9 mouse cellular contexts compared by ENCODE assay signal in the genomic region with DNA sequence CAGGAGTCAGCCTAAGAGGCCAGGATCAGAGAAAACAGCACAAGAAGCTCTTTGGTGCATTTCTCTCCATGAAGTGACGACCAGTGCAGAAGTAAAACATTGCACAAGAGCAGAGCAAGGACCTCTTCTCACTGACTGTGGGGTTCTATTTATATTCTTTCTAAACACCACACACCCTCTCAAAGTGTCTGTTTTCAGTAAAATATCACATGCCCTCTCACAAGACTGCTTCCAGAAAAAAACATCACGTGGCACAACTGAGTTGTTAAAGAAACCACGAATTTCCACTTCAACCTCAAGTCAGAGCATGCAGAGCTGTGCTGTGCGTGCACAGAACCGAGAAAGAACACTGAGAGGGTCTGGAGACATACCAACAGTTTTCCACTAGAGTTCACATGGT. TPM values are rescaled to one million over a fixed set of nuclear protein-coding genes. Genes with fewer than 3 reads are reported as not detected.
DNase-seq lines count a peak whose midpoint lies in the region; ATAC-seq and TF ChIP-seq lines count a peak whose summit lies in the region.
"Had no signal": no experiment of that assay in that cellular context is flagged by ENCODE, and none has a peak within 500 bp of the region (broad histone marks: within the 10 kb centered on the region; RNA-seq: fewer than 3 reads in every experiment).

No protein-coding gene starts in this region.

- H3K4me1 ChIP-seq in olfactory bulb, adult 2 months (ENCODE audit: control insufficient read depth, insufficient read depth, low read length), result no peaks in the 10 kb centered on the region

- H3K4me3 ChIP-seq in olfactory bulb, adult 2 months (ENCODE audit: insufficient read depth, low read depth, low read length), result no peak overlapping the region

- 32% methylated on average over 5 of the region's 5 CpGs for WGBS in olfactory bulb, adult 2 months

- TF ChIP-seq CTCF in olfactory bulb, adult 2 months (IDR thresholded peaks at IDR 0.05; ENCODE audit: insufficient read depth, low read depth, low read length), result no peak

- 0 out of 2 replicates have a peak overlapping the region, but pooled peaks have one; percentile 37 for H3K27ac ChIP-seq in olfactory bulb, adult 2 months (ENCODE audit: insufficient read depth, low read depth, low read length)

- peak; percentile 36 for ATAC-seq in inflammation-experienced regulatory T-cells, adult 6 months

- peak; percentile 22 to 56 for DNase-seq in frontal cortex, adult 2 months (ENCODE audit: extremely low spot score in 1 of 2, low spot score in 1 of 2)
- DNase-seq in frontal cortex, postnatal 25 days (ENCODE audit: low spot score in 2 of 2), result no peak
- peak; percentile 26 for DNase-seq in right cerebral cortex, adult 18-20 months
- DNase-seq in right cerebral cortex, postnatal 4 days, result no peak
- no peak for DNase-seq in kidney, postnatal 25 days
- DNase-seq in gastrocnemius, postnatal 10 days, result no peak

- no peak for TF ChIP-seq POLR2A in olfactory bulb, adult 2 months (IDR thresholded peaks at IDR 0.05; ENCODE audit: insufficient read depth, low read depth, low read length)

RNA-seq across cellular contexts. Expression of a gene that starts 54.0 kb away (rescaled TPM):
- polyA plus RNA-seq in frontal cortex, adult 2 months (2012; rRNA removed), result 0.30 and 0.59 TPM in 2 replicates
- polyA plus RNA-seq in inflammation-experienced regulatory T-cells, adult 6 months (2017; shearing (Covaris generic)), result not detected
- not detected in 2 replicates for polyA plus RNA-seq in olfactory bulb, adult 2 months (2012; ENCODE audit: insufficient read depth, insufficient read length, low replicate concordance, missing spikeins)
- not detected for total RNA-seq in gastrocnemius, postnatal 10 days (2021)
- polyA plus RNA-seq: neural tube, embryonic 11.5 days had no signal

Comparison
In these comparisons a context has a peak if more than half of its experiments do, and no peak if none do; other contexts are left out.
1. DNase-seq: peak in frontal cortex, adult 2 months (2 of 2) and right cerebral cortex, adult 18-20 months (single experiment); none in frontal cortex, postnatal 25 days (0 of 2), right cerebral cortex, postnatal 4 days (single experiment), kidney, postnatal 25 days (0 of 2) and gastrocnemius, postnatal 10 days (single experiment).